Mouse (Mus musculus) brain, adult 10 weeks (tissue): ENCODE data around the gene Mybph. TPM values are rescaled to one million over a fixed set of nuclear protein-coding genes. Genes with fewer than 3 reads are reported as not detected.

Experiments used
- polyA plus RNA-seq: library from polyadenylated mRNA; stranded (reverse); fragments of 350-450 nt; fragmentation: Illumina TruSeq; extraction: RNeasy Lipid Tissue Mini Kit (QIAGEN cat#74804); gene quantifications from one replicate; pipeline ENCODE4 v1.2.3, GENCODE M21; 2015; ENCODE audit warnings: low read depth, low replicate concordance

Mybph gene
- not detected for polyA plus RNA-seq

GRCm38 (mm10) chr1:134193126-134193525, at the start of gene Mybph:
TSS of gene Mybph (plus strand) at chr1:134193448.

GRCm38 (mm10) chr1:134182025-134182424, 11.2 kb upstream of the Mybph start, which contains the start of gene Chil1:
TSS of gene Chil1 (plus strand) at chr1:134182176.

DNA sequence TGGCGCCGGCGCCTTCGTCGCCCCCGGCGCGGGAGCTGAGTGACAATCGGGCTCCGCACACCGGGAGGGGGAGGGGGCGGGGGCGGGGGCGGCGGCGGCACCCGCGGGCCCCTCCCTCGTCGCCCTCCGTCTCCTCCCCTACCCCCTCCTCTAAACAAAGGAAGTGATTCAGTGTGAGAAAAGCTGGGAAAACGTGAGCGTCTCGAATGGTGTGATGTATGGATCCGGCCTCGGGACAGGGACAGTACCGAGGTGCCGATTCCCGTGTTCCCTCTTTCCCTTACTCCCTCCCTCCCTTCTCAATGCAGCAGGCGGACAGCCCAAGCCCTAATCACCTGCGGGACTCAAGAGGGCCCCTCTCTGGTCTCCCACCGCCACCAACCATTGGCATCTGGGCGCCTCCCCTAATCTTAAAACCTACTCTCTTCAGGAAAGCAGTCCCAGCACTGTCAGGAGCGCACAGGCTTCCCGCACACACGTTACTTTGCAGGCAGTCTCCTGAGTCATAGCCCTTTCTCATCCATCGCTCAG, 42.2 kb downstream of the Mybph start, which contains the start of gene Adora1:
Gene Adora1 (minus strand): TSS at position 41 of the 531 bp plus-strand sequence.

Other genes starting within 250 kb of the Mybph start
- gene Fmod, start 156.2 kb upstream of the Mybph start, polyA plus RNA-seq: 10.9 TPM
- 13.8 TPM for gene Btg2, start 114.3 kb upstream of the Mybph start, polyA plus RNA-seq
- gene Chit1, start 82.2 kb upstream of the Mybph start, polyA plus RNA-seq: not detected
- gene Chil1, start 11.3 kb upstream of the Mybph start, polyA plus RNA-seq: 19.5 TPM
- gene Adora1, start 42.0 kb downstream of the Mybph start, polyA plus RNA-seq: 133 TPM
- gene Myog, start 96.5 kb downstream of the Mybph start, polyA plus RNA-seq: not detected
- gene Ppfia4, start 139.5 kb downstream of the Mybph start, polyA plus RNA-seq: 32.8 TPM
- gene Tmem183a, start 168.5 kb downstream of the Mybph start, polyA plus RNA-seq: 54.9 TPM
- not detected for gene 4933406M09Rik, start 192.5 kb downstream of the Mybph start, polyA plus RNA-seq
- gene Cyb5r1, start 212.1 kb downstream of the Mybph start, polyA plus RNA-seq: 23.7 TPM
- 53.6 TPM for gene Adipor1, start 221.9 kb downstream of the Mybph start, polyA plus RNA-seq